Mouse (Mus musculus) hindbrain, embryonic 15.5 days (tissue): ENCODE data around the gene Olfr972. TPM values are rescaled to one million over a fixed set of nuclear protein-coding genes. Genes with fewer than 3 reads are reported as not detected.
"Not testable (repeated sequence)": the region's sequence is repeated elsewhere in the genome, so short reads cannot be mapped to it uniquely, and the experiment has no call there.

Source experiments
- ATAC-seq: fragments of 200-750 bp; cut with Nextera tagmentation; 2 replicates; pipeline ENCODE4 v1.8.0; 2017; ENCODE audit warnings: low read depth, moderate number of reproducible peaks, moderate TSS enrichment; ENCODE audit not compliant: low FRiP score
- H3K27ac ChIP-seq: fragments of 300-500 bp; sonication (generic); replicated peaks from 2 replicates; pipeline ENCODE4 v1.5.1; 2015; ENCODE audit warnings: mild to moderate bottlenecking, inconsistent platforms
- H3K27me3 ChIP-seq: fragments of 300-500 bp; sonication (generic); 2 replicates; pipeline ENCODE4 v1.6.1; 2015; ENCODE audit warnings: control low read depth, inconsistent platforms
- H3K36me3 ChIP-seq: fragments of 300-500 bp; sonication (generic); 2 replicates; pipeline ENCODE4 v1.6.1; 2015; ENCODE audit warnings: control low read depth, inconsistent platforms
- H3K4me1 ChIP-seq: fragments of 300-500 bp; sonication (generic); replicated peaks from 2 replicates; pipeline ENCODE4 v1.6.1; 2015; ENCODE audit warnings: control low read depth, inconsistent platforms
- H3K4me2 ChIP-seq: fragments of 300-500 bp; sonication (generic); 2 replicates; pipeline ENCODE4 v1.6.1; 2015; ENCODE audit warnings: moderate library complexity, mild to moderate bottlenecking, inconsistent platforms
- H3K4me3 ChIP-seq: fragments of 300-500 bp; sonication (generic); 2 replicates; pipeline ENCODE4 v1.5.1; 2015; ENCODE audit warnings: mild to moderate bottlenecking, inconsistent platforms
- H3K9ac ChIP-seq: fragments of 300-500 bp; sonication (generic); 2 replicates; pipeline ENCODE4 v1.6.1; 2015; ENCODE audit warnings: inconsistent platforms
- H3K9me3 ChIP-seq: fragments of 300-500 bp; sonication (generic); 2 replicates; pipeline ENCODE4 v1.6.1; 2016; ENCODE audit warnings: control low read depth, inconsistent platforms
- WGBS: fragments of 180-500 bp; shearing (Covaris S2); methylation state at CpG from one replicate; pipeline ENCODE4 v1.1.7; 2015; 5-methylcytosine and 5-hydroxymethylcytosine counted together
- polyA plus RNA-seq: library from polyadenylated mRNA; unstranded; fragments of >200 nt; fragmentation: Nextera tagmentation; extraction: Ambion mirVana; gene quantifications from 2 replicates; pipeline ENCODE4 v1.2.1, GENCODE M21; 2015

The Olfr972 gene
- polyA plus RNA-seq: not detected in 2 replicates

DNA sequence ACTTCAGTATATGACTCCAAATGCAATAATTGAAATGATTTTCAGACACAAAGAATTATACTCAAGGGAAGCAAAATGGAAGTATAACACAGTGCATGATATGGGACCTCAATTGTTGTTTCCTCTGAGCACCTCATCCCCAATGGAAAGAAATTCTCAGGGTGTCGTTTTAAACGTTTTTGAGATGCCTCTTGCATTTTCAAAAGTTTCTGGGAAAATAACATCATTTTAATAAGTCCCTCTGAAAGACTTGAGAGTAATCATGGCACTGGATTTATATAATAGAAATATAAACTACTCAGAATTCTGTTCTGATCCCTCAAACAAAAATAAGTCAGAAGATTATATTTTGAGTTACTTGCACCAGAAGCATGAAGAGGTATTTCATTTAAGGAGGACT lies at the start of gene Olfr972:
Gene Olfr972, plus strand, starts transcription at position 301 of the 400 bp plus-strand sequence.
- no peak within 1 kb of the TSS for H3K27ac ChIP-seq
- WGBS: 72% methylated on average over 2 of the region's 2 CpGs
- no peak for ATAC-seq
- no peaks in the 10 kb centered on the region for H3K9me3 ChIP-seq
- no peak within 1 kb of the TSS for H3K4me3 ChIP-seq
- no peaks in the 10 kb centered on the region for H3K36me3 ChIP-seq
- H3K27me3 ChIP-seq: no peaks in the 10 kb centered on the region
- H3K9ac ChIP-seq: no peak within 1 kb of the TSS
- no peaks in the 10 kb centered on the region for H3K4me1 ChIP-seq
- no peak within 1 kb of the TSS for H3K4me2 ChIP-seq

DNA sequence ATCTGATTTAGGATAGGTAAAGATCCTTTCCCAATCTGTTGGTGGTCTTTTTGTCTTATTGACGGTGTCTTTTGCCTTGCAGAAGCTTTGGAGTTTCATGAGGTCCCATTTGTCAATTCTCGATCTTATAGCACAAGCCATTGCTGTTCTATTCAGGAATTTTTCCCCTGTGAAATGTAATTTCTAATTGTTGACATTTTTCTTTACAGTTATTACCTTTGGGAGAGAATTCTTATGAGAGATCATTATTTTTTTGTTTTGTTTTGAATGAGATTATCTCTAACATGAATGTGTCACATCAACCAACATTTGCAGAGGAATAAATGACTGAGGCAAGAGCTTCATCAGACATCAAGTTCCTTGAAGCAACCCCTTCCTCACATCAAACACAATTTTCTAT lies 29.6 kb upstream of the Olfr972 start, which contains the start of gene Olfr971:
Gene Olfr971, plus strand, starts transcription at position 301 of the 400 bp plus-strand sequence.
- not testable (repeated sequence) for H3K4me2 ChIP-seq, H3K9me3 ChIP-seq, H3K4me3 ChIP-seq, H3K27me3 ChIP-seq, H3K9ac ChIP-seq, ATAC-seq, H3K4me1 ChIP-seq, H3K36me3 ChIP-seq, H3K27ac ChIP-seq
- 91% methylated on average over 2 of the region's 2 CpGs for WGBS

DNA sequence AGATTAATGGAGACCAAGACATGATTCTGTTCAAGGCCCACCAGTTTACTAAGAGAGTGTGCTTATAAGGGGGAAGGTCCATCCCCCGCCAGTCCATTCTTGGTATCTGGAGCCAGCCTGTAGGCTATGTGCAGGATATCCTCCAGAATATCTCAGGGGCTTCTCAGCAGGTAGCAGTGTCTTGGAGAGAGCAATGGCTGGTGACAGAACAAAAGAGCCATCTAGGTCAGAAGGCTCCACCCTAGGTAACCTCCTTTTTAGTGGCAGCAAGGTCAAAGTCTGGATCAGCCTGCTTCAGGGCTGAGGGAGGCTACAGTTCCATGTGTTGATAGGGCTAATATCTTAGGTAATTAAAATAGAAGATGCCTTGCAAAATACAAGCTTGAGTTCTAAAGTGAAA lies 5.8 kb downstream of the Olfr972 start:
- 86% methylated on average over 1 of the region's 1 CpGs for WGBS
- not testable (repeated sequence) for H3K36me3 ChIP-seq, ATAC-seq, H3K27ac ChIP-seq, H3K27me3 ChIP-seq, H3K9me3 ChIP-seq, H3K9ac ChIP-seq, H3K4me3 ChIP-seq, H3K4me2 ChIP-seq, H3K4me1 ChIP-seq

DNA sequence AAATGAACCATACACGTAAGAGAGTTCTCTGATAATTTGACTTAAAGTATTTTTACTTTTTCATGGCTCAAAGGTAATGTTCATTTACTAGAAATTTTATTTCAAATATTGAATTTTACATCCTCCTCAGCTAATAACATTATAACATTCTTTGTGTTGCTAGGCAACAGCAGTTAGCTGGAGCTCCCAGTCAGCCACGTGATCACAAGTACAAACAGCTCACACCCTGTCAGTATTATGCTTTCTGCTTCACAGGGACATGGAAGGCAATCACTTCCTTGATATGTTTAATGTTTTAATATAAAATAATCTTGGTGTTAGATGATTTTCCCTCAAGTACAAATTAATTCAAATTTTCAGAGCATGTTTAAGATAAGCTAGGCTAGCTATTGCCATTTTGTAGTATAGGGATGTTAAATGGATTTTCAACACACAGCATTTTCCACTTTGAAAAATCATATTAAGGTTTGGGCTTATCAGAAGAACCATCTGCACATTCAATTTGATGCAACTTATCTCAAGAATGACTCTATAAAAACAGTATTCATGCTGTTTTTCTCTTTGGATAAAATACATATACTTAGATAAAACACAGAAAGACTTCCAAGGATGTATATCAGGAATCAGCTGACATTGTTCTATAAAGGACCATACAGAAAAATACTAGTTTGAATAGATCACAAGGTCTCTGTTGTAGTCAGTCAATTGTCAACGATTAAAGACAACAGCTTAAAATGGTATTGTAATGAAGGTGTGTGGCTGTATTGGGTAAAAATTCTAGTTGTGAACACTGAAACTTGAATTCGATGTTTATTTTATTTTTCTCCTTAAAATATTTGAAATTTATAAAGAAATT lies 11.5 kb downstream of the Olfr972 start:
- no CpG with 5 or more reads among the region's 4 CpGs for WGBS
- not testable (repeated sequence) for H3K9ac ChIP-seq, H3K27ac ChIP-seq, H3K9me3 ChIP-seq, H3K27me3 ChIP-seq, H3K4me1 ChIP-seq, H3K36me3 ChIP-seq, H3K4me2 ChIP-seq, H3K4me3 ChIP-seq
- ATAC-seq: peak; percentile 89

DNA sequence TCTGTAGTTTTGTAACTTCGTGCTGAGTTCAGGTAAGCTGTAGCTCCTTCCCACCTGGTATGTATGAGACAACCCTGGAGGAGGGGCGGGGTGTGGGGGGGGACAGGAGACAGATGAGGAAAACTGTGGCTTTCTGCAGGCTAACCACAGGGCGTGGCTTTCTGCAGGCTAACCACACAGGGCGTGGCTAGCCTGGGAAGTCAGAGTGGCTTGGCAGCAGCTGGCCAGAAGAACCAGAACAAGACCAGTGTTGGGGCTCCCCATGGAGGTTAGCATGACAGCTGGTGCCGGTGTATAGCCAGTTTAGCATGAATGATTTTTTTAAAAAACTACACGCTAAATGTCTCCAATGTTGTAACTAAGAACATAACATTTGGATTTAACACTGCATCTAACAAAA lies 38.9 kb downstream of the Olfr972 start:
- no peak overlapping the region for H3K4me2 ChIP-seq
- H3K4me1 ChIP-seq: no peaks in the 10 kb centered on the region
- H3K27me3 ChIP-seq: no peaks in the 10 kb centered on the region
- H3K9ac ChIP-seq: no peak overlapping the region
- no peaks in the 10 kb centered on the region for H3K36me3 ChIP-seq
- H3K9me3 ChIP-seq: no peaks in the 10 kb centered on the region
- H3K27ac ChIP-seq: no peak overlapping the region
- H3K4me3 ChIP-seq: no peak overlapping the region
- WGBS: 89% methylated on average over 6 of the region's 6 CpGs
- ATAC-seq: no peak

DNA sequence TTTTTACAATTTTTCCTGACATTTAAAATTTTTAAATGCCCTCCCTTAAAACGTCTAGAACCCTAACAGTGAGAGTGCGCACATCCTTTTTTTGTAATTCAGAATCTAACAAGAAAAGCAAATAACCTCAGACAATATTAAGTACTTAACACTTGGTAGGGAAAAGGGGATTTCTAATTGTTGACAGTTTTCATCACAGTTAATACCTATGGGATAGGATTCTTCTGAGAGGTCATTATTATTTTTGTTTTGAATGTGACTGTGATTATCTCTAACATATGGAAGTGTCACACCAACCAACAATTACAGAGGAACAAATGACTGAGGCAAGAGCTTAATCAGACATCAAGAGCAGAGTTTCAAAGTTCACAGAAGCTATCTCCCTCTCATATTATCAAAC lies 40.8 kb downstream of the Olfr972 start, which contains the start of gene Olfr229:
Gene Olfr229, plus strand, starts transcription at position 301 of the 400 bp plus-strand sequence.
- Histone ChIP-seq H3K27me3 (no peaks in the 10 kb centered on the region), H3K36me3 (no peaks in the 10 kb centered on the region), H3K4me3 (no peak within 1 kb of the TSS), H3K9me3 (no peaks in the 10 kb centered on the region), H3K9ac (no peak within 1 kb of the TSS), H3K4me1 (no peaks in the 10 kb centered on the region), H3K4me2 (no peak within 1 kb of the TSS), H3K27ac (no peak within 1 kb of the TSS)
- no peak for ATAC-seq
- 79% methylated on average over 2 of the region's 2 CpGs for WGBS

DNA sequence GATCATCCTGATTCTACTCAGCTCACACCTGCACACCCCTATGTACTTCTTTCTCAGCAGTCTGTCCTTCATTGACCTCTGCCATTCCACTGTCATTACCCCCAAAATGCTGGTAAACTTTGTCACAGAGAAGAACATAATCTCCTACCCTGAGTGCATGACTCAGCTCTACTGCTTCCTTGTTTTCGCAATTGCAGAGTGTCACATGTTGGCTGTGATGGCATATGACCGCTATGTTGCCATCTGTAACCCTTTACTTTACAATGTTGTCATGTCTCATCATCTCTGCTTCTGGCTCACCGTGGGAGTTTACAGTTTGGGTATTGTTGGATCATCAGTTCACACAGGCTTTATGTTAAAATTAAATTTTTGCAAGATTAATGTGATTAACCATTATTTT lies 43.7 kb downstream of the Olfr972 start:
- no peak overlapping the region for H3K9ac ChIP-seq
- no peak for ATAC-seq
- H3K4me1 ChIP-seq: no peaks in the 10 kb centered on the region
- no peak overlapping the region for H3K27ac ChIP-seq
- WGBS: 87% methylated on average over 3 of the region's 3 CpGs
- no peak overlapping the region for H3K4me2 ChIP-seq
- H3K27me3 ChIP-seq: no peaks in the 10 kb centered on the region
- no peaks in the 10 kb centered on the region for H3K36me3 ChIP-seq
- H3K9me3 ChIP-seq: no peaks in the 10 kb centered on the region
- H3K4me3 ChIP-seq: no peak overlapping the region

Other genes starting within 250 kb of the Olfr972 start
- not detected in 2 replicates for gene Olfr960, start 245.0 kb upstream of the Olfr972 start, polyA plus RNA-seq
- gene Olfr961, start 221.3 kb upstream of the Olfr972 start, polyA plus RNA-seq: not detected in 2 replicates
- not detected in 2 replicates for gene Olfr963, start 199.2 kb upstream of the Olfr972 start, polyA plus RNA-seq
- gene Olfr149, start 159.3 kb upstream of the Olfr972 start, polyA plus RNA-seq: not detected in 2 replicates
- not detected in 2 replicates for gene Olfr965, start 155.1 kb upstream of the Olfr972 start, polyA plus RNA-seq
- not detected in 2 replicates for gene Olfr150, start 135.4 kb upstream of the Olfr972 start, polyA plus RNA-seq
- not detected in 2 replicates for gene Olfr967, start 120.2 kb upstream of the Olfr972 start, polyA plus RNA-seq
- gene Olfr968, start 83.2 kb upstream of the Olfr972 start, polyA plus RNA-seq: not detected in 2 replicates
- gene Olfr969, start 75.5 kb upstream of the Olfr972 start, polyA plus RNA-seq: not detected in 2 replicates
- gene Olfr970, start 57.6 kb upstream of the Olfr972 start, polyA plus RNA-seq: not detected in 2 replicates
- gene Olfr971, start 29.5 kb upstream of the Olfr972 start, polyA plus RNA-seq: not detected in 2 replicates
- not detected in 2 replicates for gene Olfr229, start 40.9 kb downstream of the Olfr972 start, polyA plus RNA-seq
- gene Olfr974, start 71.1 kb downstream of the Olfr972 start, polyA plus RNA-seq: not detected in 2 replicates
- 0.05 TPM in 1 of 2 replicates, not detected in the other for gene Olfr975, start 85.6 kb downstream of the Olfr972 start, polyA plus RNA-seq
- gene Olfr976, start 94.7 kb downstream of the Olfr972 start, polyA plus RNA-seq: not detected in 2 replicates
- gene Olfr978, start 125.7 kb downstream of the Olfr972 start, polyA plus RNA-seq: not detected in 2 replicates
- gene Olfr979, start 137.0 kb downstream of the Olfr972 start, polyA plus RNA-seq: not detected in 2 replicates
- gene Olfr980, start 143.2 kb downstream of the Olfr972 start, polyA plus RNA-seq: not detected in 2 replicates
- gene Olfr981, start 155.0 kb downstream of the Olfr972 start, polyA plus RNA-seq: not detected in 2 replicates
- gene Olfr982, start 207.4 kb downstream of the Olfr972 start, polyA plus RNA-seq: not detected in 2 replicates
- not detected in 2 replicates for gene Olfr983, start 227.2 kb downstream of the Olfr972 start, polyA plus RNA-seq
- gene Olfr984, start 247.8 kb downstream of the Olfr972 start, polyA plus RNA-seq: not detected in 2 replicates